Mouse (Mus musculus): ENCODE results near the gene Dagla.

GRCm38 (mm10) chr19:10294631-10295562, 9.8 kb downstream of the Dagla start:
- TF ChIP-seq CTCF (IDR thresholded peaks at IDR 0.05; ENCODE audit: low read depth, low read length) (no peak), GATA1 (IDR thresholded peaks at IDR 0.05; ENCODE audit: borderline replicate concordance, low read length) (no peak), POLR2AphosphoS5 (IDR thresholded peaks at IDR 0.05; ENCODE audit: insufficient replicate concordance, low read depth, low read length) (no peak), TAL1 (conservative IDR thresholded peaks at IDR 0.05; ENCODE audit: low read depth, low read length) (no peak)

Data from G1E (cell line).